Mouse (Mus musculus) heart, adult 11 months (tissue): Measurements from ENCODE around the gene Cacna2d2.

Experiments used
- DNase-seq: peaks from one replicate; pipeline ENCODE4 v3.0.0; 2022

Gene Cacna2d2

DNA sequence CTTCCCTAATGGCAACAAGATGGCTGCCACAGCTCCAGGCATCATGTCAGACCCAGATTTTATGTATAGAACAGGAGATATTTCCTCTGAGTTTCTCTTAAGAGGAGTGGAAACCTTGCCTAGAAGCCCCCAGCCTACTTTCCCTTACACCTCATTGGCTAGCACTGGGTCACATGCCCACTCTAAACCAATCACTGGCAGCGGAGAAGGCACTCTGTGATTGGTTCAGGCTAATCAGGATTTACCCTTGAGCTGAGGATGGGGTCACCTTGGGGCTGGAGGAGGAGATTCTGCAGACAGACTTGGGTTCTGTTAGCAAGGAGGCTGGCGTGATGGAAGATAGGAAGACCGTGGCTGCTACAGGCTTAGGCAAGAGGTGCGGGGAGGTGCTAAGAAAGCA lies 10.0 kb downstream of the Cacna2d2 start:
- DNase-seq: no peak

DNA sequence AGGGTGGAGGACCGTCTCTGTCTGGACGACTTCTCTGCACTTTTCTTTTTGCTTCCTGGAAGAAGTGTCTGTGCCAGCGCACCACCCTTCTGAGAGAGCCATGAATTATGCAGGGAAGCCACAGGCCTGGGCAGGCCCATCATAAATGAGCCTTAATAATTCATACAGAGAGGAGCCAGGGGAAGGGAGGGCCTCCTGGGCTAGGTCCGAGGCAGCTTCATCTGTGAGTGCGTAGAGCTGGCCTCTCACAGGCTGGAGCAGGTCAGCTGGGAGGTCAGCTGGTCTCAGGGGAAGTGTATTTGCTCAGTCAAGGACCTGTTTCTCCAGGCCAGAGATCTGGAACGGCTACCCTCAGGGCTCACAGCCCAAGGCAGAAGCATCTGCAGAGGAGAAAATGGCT lies 17.7 kb downstream of the Cacna2d2 start:
- DNase-seq: no peak

DNA sequence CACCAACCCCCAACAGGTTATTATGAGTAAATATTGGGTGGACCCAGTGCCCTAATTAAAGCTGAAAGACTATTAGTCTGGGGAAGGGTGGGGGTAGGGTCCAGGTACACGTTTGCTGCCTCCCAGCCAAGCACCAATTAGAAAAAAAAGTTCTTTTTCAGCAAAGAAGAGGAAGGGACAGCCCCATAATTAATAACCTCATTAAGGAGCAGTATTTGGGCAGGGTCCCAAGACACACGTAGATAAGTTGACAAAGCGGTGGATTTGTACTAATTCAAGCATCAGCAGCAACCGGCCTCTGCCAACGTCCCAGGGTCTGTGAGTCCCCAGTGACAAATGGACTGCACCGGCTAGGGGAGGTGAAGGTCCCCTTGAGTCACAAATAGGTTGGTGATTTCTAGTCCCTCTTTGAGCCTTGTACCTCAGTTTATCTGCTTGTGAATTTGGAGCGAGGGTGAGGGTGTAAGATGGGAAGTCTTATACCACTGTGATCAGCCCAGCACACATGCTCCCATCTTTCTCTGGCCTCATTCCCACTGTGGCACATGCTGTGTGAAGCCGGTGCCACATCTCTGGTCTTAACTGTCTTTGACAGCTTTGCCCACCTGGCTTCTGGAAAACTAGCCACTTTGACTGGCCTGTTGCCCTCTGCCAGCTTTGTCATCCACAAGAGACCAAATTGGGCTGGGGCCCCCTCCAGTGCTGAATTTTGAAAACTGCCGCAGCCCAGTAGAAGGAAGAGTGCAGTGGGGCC lies 20.3 kb downstream of the Cacna2d2 start:
- no peak for DNase-seq

DNA sequence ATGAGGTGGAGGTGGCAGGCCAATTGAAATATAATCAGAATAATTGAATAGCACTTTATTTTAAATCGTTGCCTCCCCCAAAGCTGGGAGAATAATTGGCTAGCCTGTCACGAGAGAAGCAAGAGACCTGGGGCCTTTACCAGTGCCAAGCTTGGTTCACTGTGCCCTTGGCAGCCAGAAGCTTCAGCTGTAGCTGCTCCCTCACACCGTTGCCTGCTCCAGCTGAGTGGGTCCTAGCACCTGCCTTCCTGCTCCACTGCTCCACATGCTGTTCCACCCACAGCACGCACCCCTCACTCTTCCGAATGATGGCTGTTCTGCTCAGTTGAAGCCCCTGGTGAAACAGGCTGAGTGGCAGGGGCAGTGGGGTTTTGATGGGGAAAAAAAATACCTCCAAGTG lies 21.5 kb downstream of the Cacna2d2 start:
- DNase-seq: no peak

DNA sequence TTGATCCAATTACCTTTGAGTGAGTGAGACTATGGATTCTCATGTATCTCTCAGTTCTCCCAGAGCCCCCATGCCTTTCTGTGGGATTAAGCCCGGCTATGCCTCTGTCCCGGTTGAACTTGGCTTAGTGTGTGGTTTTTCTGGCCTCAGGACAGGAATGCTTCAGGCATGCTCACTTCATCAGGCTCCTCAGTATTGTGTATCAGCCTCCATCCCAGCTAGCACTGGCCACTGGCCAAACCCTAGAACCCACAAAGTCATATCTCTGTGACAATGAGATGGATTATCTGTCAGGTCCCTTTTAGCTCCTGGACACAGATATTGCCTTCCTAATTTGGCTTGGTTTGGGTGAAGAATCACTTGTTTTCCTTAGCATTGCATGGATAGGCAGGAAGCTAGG lies 23.5 kb downstream of the Cacna2d2 start:
- no peak for DNase-seq

DNA sequence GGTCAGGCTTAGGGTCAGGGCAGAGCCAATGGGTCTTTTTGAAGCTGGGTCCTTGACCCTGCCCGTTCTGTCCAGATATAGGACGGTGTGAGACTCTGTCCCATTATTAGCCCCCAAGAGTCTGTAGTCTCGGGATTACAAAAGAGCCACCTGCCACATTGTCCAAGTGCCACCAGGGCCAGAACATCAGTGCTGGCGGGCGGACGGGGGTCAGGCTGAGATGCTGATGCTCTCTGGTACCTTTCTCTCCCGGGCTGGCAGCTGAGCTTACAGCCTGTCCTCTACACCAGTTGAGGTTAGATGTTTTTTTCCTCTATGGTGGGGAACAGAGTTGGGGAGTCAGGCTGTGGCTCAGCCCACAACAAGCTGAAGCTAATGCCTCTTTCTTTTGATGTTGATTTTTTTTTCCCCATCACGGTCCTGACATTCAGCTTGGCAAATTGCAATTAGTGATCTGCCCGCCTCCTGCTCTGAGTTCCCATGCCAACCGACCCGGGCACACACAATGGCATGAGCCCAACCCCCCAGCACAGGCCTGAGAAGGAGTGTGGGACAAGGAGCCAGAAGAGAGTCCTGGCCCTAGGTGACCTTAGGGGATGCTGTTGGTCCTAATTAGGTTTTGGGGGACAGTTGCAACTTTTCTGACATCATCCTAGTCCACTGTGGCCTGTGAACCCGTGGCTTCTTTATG lies 25.2 kb downstream of the Cacna2d2 start:
- DNase-seq: no peak

DNA sequence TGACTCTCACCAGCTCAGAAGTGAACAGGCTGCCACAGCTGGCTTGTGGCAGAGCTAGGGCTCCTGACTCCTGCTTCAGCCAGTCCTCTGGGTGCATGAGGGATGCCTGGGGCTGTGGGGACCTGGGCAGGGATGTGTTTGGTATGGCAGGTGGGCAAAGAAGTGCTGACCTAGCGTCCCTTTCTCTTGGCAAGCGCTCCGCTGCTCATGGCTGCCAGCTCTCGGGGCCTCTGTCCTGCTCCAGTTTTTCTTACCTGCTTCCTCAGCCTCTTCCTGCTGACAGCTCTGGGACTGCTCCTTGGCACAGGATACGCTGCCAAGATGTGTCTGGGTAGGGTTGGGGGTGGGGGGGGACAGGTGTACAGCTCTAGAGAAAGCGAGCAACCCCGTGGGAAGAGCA lies 28.5 kb downstream of the Cacna2d2 start:
- DNase-seq: no peak

DNA sequence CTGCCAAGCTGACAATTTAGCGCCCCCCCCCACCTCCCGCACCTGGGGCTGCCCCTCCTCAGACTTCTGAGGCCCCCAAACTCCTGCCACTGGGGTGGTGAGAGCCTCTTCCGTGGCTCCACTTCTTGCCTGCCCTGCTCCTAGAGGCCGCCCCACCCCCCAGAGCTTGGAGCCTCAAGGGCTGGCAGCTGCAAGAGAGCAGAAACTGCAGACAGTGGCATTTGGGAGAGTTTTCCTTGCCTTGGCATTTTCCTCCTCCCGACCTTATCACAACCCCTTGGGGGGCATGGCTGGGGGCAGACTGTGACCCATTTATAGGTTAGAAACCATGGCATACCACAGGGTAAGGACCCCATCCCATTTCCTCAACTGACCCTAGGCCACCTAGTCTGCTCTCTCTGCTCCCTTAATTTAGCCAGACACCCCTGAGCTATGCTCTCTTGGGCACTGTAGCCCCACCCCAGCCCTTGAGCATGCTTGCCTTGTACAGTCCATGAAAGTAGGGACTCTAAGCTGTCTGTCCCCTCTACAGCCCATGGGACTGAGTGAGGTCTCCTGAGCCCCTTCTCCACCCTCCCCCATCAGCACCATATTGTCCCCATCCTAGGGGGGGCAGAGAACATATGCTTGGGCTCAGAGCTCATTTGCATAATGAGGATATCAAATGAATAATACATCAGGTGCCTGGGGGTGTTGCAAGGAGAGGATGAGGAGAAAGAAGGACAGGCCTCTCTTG lies 29.2 kb downstream of the Cacna2d2 start:
- DNase-seq: no peak

DNA sequence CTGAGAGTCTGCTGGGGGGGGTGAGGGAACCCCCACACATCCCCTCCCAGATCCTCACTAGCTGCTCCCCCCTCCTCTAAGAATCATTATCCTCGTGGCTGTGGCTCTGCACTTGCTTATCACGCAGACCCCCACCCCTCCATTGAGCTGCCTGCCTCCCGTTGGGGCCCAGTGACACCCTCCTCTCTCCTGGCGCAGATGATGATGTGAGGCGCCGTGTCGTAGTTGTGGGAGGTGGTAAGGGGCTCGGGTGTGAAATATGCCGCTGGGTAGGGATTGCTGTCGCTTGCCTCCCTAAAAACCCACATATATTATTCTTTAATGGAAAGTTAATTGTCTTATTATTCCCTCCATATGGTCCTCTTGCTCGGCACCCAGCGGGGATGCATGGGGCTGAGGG lies 31.0 kb downstream of the Cacna2d2 start:
- no peak for DNase-seq

DNA sequence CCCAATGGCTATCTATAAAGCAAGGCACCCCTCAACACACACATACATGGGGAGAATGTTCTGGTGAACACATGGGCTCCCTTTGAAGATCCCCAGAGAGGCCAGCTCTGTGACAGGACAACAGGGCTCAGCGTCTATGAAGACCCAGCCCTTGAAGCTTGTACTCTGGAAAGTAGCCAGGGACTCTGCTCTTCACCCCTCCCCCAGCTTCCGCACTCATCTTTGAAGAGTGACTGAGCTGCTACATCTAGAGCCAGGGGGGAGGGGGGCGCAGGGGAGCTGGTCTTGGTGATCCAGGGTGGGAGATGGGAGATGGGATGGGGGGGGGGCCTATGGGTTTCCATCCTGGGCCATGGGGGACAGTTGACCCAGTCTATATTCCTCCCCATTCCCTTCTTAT lies 33.1 kb downstream of the Cacna2d2 start:
- DNase-seq: no peak

DNA sequence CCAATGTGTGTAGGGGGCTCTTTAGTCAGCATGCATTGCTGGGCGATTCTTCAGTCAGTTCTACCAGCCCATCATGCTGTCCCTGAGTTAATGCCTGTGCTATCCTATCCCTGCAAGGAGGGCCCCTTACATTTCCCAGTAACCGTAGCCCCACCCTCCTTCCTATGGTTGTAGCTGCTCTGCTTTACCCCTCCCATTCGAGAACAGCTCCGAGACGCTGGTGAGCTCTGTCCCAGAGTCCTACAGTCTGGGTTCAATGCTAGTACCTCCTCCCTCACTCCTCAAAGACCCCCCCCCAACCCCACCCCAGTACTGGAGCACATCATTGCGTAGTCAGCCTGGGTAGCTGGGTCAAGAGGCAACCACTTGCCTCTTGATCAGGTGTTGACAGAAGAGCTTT lies 35.4 kb downstream of the Cacna2d2 start:
- DNase-seq: no peak

DNA sequence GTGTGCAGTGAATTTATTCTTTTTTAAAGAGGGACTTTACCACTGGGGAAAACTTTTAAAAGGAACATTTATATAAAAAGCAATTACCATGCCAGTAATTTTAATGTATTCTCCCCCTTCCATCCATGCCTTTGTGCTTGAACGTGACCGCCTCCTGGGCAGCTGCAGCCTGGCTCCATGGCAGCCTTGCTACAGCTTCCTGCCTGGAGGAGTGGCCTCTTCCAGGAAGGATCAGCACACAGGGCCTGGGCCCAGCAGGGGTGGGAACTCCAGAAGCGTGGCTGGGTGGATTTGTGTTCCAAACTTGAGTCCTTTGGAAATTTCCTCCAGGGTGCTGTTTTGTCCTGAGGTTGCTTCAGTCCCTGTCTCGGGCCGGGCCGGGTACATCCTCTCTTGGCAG lies 35.9 kb downstream of the Cacna2d2 start:
- no peak for DNase-seq

DNA sequence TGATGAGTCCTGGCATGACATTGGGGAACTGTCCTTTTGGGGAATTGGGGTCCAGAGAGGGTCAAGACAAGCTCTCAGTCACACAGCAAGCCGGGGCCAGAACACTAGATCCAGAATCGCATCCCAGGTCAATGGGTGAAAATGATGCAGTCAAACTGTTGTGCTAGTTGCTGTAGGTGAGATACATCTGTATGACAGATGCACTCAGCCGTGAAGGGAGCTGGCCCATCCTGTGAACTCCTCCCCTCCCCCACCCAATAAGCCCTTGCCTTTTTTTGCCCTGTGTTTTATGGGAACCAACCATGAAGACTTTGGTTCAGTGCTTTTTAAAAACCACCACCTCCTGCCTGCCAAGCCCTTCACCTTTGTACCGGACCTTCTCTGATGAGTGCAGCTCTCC lies 43.5 kb downstream of the Cacna2d2 start:
- DNase-seq: no peak

DNA sequence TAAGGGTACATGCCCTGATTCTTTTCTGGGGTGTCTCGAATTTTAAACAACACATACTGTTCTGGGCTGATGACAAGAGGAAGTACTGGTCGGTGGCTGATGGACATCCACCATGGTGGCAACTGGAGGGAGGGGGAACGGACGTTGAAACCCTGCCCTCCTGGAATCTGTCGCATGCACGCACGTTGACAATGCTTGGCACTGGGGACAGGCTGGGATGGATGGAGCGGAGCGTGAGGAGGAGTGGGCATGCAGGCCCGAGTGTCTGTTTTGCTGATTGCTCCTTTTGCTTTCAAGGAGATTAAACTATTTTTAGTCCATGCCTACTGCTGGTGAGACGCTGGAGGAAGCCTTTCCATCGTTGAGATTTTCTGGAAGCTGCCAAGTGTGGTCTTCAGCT lies 43.9 kb downstream of the Cacna2d2 start:
- no peak for DNase-seq

DNA sequence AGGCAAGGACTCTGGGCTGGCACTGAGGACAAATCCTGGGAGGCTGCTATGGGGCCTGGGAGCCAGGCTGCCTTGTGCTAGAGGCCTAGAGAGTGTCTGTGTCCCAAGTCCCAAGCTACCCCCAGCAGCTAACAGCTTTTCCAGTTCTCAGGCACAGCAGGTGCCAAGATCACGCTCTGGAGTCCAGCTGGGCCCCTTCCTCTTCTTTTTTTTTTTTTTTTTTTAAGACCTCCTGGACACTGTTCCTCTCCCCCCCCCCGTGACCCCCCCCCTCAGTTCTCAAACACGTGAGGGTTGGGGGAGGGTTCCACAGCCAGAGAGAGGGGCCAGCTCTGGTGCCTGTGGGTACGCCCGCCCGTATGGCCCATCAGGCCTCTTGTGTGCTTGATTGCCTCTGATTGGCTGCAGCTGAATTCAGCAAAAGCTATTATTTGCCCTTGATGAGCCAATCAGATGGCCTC lies 45.6 kb downstream of the Cacna2d2 start:
- no peak for DNase-seq

DNA sequence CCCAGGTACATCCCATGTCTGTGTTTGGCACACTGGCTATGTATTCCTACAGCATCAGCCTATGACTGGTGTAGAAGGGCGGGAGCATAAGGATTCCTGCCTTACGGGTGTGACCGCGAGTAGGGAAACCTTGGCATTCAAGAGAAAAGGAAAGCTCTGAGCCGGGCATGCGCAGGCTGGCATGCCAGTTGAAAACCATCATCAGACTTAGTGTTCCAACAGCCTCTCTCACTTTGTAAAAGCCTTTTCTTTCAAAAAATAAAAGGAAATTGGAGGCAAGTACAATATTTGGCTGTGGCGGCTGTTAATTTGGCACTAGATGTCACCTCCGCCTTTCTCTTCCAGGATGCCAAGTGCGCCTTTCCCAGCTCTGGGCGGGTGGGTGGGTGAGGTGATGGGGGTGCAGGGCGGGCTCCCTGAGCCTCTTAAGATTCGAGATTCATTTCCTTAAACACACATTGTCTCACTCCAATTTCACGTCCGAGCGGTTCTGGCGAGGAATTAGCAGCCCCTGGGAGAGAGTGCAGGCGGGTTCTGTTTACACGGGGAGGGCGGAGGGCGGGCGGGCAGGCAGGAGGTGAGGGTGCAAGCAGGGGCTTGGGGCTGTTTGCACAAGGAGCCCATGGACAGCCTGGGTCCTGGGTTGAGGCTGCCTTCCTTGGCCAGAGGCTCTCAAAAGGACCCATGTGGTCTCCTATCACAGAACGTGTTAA lies 49.5 kb downstream of the Cacna2d2 start:
- no peak for DNase-seq

DNA sequence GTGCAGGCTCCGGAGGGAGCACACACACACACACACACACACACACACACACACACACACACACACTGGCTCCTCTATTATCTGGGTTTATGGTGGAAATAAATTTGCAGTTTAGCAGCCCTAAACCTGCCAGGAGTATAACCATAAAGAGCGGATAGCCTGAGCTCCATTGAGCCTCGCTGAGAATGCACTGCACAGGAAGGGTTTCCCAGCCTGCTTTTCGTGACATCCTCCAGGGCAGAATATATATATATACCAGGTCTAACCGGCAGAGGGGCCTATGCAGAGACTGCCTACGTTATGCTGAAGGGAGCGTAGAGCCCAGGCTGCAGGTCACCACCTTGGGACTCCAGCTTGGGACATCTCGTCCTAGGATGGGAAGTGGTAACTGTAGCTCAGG lies 52.0 kb downstream of the Cacna2d2 start:
- no peak for DNase-seq

DNA sequence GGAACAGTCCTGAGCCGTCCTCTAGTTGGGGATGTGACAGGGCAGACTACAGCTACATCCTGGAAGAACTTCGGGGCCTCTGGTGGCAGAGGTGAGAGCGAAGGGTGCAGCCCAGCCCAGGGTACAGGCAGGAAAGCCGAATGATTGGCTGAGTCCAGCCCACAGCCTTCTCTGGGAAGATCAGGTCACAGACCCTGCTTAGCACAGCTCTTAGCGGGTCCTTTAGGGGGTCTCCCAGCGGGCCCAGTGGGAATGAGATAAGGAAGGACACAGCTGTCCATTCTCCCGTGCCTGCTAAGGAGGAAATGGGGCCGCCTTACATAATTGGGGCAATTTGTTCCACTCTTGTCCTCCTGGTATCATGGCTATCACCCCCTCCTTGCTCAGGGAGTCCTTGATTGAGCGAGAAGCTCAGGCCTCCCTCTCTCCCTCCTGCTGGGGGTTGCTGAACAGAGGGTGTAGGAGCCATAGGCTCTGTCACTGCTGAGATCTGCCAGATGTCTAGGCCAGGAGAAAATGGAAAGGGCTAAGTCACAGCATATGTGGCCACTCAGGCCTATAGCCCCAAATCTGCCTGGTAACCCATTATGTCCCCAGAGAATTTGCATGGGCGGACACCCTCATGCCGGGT lies 52.6 kb downstream of the Cacna2d2 start:
- no peak for DNase-seq

DNA sequence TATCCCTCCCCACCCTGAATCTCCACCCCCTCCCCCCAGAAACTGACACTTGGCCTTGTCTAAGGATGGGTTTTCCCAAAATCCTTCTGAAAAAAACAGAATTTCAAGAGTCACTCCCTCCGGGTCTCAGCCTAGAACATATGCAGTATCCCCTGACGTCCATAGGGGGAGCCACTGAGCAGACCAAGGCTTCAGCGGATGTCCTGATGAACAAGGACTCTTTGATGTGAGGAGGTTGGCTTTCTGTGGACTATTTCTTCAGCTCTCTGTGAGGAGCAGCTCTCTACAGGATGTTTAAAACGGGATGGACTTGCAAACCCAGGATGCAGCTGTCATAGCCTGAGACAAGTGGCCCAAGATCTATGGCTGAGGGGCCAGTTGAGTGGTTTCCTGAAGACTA lies 53.1 kb downstream of the Cacna2d2 start:
- DNase-seq: no peak

DNA sequence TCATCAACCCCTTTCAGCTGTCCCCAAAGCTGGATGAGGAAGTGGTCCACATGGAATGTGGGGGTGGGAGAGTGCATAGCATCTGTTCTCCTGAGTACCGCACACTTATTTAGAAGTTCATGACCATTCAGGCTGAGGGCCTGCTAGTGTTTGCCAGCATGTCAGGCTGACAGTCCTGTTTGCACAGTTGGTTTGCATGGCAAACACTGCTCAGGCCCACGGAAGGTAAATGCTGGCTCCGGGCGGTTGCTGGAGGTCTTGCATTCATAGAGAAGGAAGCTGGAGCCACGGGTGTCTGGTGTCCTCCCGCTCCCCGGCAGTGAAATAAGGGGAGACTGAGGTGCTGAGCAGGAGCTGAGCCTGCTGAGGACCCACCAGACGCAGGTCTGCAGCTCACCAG lies 53.7 kb downstream of the Cacna2d2 start:
- DNase-seq: no peak

DNA sequence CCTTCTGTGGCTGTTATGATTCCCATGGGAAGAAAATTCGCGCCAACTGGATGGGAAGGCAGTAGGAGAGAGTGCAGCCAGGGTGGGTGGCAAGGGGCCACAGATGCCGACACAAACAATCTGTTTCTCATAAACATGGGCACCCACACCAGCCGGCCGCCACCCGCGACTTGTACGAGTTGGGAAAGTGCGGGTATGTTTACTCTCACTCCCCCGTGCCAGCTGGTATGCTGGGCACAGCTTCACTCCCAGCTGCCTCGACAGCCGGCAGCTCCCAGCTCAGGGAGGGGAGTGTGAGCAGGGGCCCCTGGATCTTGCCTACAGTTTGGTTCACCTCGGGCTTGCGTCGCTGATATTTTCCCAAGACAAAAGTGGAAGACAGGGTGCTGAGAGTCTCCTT lies 57.3 kb downstream of the Cacna2d2 start:
- no peak for DNase-seq

DNA sequence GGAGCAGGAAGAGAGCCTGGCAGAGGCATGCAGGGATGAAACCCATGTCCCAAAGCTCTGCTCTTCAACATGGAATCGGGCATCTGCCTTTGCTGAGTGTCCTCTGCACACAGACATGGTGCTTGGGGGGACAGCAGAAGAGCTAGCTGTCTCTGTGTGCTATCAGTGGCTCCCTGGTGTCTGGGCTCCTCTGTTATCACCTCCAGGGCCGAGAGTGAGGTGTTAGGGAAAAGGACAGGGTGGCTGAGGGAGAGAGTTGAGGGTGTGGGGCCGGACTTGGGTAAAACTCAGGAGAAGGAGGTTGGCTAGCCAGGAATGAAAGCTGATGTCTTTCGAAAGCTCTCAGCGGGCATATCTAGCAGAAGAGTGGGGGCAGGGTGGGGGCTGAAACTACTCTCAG lies 63.5 kb downstream of the Cacna2d2 start:
- peak; percentile 89 for DNase-seq

DNA sequence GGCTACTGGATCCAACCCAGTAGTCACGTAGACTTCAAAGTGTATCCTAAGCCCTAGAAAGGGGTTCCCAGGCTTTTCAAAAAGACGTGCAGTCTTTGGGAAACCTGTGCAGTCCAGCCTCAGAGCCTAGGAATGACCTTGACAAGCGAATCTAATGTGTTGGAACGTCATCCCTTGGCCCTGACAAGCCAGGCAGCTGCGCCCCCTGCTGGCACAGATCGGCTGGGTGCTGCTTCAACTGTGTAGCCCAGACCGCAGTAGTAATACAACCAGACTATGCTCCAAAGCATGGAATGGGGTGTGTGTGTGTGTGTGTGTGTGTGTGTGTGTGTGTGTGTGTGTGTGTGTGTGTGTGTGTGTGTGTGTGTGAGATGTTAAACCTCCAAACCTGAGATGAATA lies 64.1 kb downstream of the Cacna2d2 start:
- DNase-seq: peak; percentile 93
